Mouse (Mus musculus) embryonic stem cell, embryonic (primary cell): Measurements from ENCODE around the gene Gba2.

Experiments
- CTCF ChIA-PET, 4 experiments: fragments of 300-600 bp in 2 of 4; fragments of 350-600 bp in 2 of 4; sonication (Branson Sonifier 250); formaldehyde crosslinking; loops; one replicate each; lab custom pipeline; 2022; ENCODE audit warnings: inconsistent platforms in 2 of 4; lab: Charles Lee
- POLR2A ChIA-PET, 4 experiments: fragments of 300-600 bp in 2 of 4; fragments of 350-600 bp in 2 of 4; sonication (Branson Sonifier 250); formaldehyde crosslinking; loops; one replicate each; lab custom pipeline; 2022; ENCODE audit warnings: antibody characterized with exemption in 4 of 4, inconsistent platforms in 1 of 4; lab: Charles Lee

Gba2 gene

DNA sequence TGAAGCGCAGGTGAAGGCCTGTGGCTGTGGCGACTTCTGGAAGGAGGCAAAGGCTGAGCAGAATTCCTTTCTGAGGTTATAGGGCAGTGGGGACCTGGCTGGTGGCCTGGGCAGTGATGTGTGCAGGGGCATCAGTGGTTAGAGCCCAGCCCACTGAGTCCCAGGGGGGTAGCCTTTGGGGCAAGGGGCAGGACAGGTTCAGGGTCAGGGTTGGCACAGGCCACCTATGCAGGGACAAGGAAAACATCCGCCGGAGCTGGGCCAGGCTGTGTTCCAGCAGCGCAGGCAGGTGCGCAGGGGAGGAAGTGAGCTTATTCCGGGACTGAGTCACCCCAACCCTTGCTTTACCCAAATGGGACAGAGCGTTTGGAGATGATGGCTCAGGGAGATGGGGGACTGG is 7.7 kb upstream of the Gba2 start:
- POLR2A ChIA-PET: interaction anchor here (0.7 to 17.8 kb wide), 16 partner anchors 8 to 1311 kb away, joined by 3 to 293 read pairs (median 4); partner anchors contain the start of genes Gba2 (in 4 of the 4), Rgp1 (in 4 of the 4), Creb3 (in 3 of the 4) and Tln1 (in 3 of the 4)

DNA sequence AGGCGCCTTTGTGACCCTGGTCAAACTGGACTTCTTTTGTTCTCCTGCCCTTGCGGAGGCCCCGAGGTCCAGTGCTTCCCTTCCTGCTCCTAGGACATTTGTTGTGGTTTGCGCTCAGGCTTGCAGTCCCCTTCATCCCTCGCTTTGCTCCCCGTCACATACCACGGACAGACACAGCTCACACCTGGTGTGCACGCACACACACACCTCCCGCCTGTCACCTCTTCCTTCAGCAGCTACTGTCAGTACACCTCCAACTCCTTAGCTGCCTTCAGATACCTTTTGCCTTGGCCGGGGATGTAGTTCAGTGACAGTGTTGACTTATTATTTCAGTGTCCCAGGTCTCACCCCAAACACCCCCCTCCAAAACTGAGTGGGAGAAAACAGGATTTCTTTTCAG is 7.0 kb upstream of the Gba2 start:
- ChIA-PET POLR2A (interaction anchor here (0.6 to 17.8 kb wide), 9 partner anchors 8 to 429 kb away, joined by 3 to 293 read pairs (median 4); partner anchors contain the start of genes Creb3 (in 2 of the 4), Gba2 (in 2 of the 4), Rgp1 (in 2 of the 4) and Tln1 (in 2 of the 4)), CTCF (interaction anchor here in 3 of 4 experiments (0.5 to 1.8 kb wide), 4 partner anchors 12 to 175 kb away, joined by 3 to 6 read pairs (median 4); no protein-coding TSS in a partner anchor)

More for the DNA sequence above, 7.7 kb upstream of the Gba2 start:
- CTCF ChIA-PET: interaction anchor here in 3 of 4 experiments (0.5 to 1.8 kb wide), 6 partner anchors 12 to 85 kb away, joined by 3 to 7 read pairs (median 5); partner anchors contain the start of genes Creb3 (in 1 of the 3) and Tln1 (in 1 of the 3)

DNA sequence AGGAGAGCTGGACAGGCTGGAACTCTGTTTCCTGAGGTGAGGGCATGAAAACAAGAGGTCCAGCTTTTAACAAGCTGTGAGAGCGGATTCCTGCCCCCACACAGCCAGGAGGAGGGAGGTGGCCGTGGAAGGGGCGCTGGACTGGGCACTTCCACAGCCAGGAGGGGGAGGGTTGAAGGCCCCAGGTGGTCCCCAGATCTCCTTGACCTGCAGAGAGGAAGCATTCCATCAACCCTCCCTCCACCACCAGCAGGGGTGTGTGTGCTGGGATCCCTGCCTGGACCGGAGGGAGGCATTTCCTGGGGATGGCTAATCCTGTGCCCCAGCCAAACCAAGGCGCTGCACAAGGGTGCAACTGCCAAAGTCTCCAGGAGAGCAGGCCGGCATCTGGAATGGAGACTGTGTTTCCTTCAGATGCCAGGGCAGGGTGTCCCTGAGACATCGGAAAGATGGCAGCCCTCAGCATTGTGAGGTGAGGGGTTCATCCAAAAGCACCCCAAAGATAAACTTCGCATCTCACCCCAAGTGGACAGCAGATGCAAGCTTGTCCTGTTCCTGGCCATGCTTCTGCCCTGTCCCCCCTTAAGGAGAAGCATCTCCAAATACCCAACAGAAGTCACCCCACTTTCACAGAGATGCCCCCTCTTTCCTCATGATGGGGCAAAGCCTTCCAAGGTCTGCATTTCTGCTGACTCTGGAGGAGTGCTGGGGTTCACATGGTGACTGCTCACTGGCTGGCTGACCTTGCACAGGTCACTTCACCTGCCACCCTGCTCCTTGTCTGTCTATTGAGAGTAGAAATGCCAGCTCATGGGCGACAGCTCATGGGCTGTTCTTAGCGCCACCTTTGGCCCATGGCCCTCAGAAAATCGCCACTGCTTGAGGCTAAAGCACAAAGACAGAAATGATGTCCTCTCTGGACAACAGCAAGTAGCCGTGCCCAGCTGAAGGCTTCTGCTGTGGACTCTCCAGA is 6.1 kb upstream of the Gba2 start, which contains the start of gene Msmp:
Gene Msmp (minus strand): TSS at position 51 of the 973 bp plus-strand sequence.
- CTCF ChIA-PET: interaction anchor here in 1 of 4 experiments (0.5 to 0.6 kb wide), 2 partner anchors 64 to 176 kb away, joined by 3 to 4 read pairs; no protein-coding TSS in a partner anchor
- POLR2A ChIA-PET: interaction anchor here in 2 of 4 experiments (1.0 to 17.8 kb wide), 3 partner anchors 15 to 24 kb away, joined by 3 to 293 read pairs (median 5); partner anchors contain the start of genes Creb3 (in 2 of the 2) and Tln1 (in 2 of the 2)

DNA sequence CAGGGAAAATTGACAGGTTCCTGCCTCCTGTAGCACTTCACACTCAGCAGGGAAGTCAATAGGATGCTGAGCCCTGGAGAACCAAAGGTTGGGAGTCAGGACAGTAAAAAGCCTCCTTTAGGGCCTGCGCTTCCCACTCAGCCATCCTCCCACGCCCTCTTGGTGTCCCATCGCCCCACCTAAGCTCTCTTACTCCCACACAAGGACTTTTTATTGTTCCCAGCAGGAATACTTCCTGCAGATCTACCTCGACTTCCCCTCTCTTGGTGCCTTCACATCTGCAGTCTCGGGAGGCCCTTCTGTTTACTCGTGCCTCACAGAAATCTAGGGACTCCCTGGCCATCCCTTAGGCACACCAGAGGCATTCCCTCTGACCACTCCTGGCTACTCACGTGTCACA is 4.7 kb upstream of the Gba2 start:
- ChIA-PET CTCF (no interaction called here), POLR2A (interaction anchor here in 2 of 4 experiments (0.6 to 17.8 kb wide), 3 partner anchors 14 to 23 kb away, joined by 3 to 293 read pairs (median 5); partner anchors contain the start of genes Creb3 (in 1 of the 2) and Tln1 (in 1 of the 2))

DNA sequence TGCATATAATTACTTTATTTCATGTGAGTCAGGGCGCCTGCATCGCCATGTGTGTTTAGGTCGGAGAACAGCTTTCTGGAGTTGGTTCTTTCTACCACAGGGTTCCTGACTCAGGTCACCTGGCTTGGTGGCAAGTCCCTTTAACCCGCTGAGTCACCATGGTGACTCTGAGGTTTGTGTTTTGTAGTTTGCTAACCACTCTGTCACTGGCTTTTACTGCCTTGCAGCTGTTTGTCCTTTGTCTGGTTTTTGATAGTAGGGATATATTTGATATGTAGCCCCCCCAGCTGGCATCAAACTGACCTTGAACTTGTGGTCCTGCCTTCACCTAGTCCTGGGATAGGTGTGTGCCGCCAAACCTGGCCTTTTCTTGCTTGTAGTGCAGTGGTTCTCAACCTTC is 3.6 kb upstream of the Gba2 start:
- CTCF ChIA-PET: interaction anchor here in 1 of 4 experiments (0.5 kb wide), 1 partner anchor 151 kb away, joined by 3 read pairs; no protein-coding TSS in a partner anchor
- POLR2A ChIA-PET: interaction anchor here in 1 of 4 experiments (0.8 to 17.8 kb wide), 2 partner anchors 9 to 22 kb away, joined by 3 to 293 read pairs; partner anchors contain the start of genes Creb3 and Tln1

DNA sequence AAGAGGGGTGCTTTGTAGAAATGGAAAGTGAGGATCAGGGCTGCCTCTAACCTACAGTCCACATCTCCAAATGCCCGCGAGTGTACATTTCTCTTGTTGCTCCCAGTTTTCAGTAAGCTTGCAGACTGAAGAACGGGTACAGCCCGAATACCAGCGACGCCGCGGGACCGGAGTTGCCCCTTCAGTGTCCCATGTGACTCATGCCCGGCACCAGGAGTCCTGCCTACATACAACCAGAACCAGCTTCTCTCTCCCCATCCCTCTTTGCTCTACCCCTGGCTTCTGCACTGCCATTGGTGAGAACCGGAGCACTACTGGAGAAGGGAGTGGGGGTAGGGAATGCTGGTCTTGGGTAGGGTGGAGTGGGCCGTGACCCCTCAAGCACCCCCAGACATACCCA is 2.7 kb upstream of the Gba2 start:
- CTCF ChIA-PET: interaction anchor here in 1 of 4 experiments (0.6 kb wide), 1 partner anchor 613 kb away, joined by 3 read pairs; no protein-coding TSS in a partner anchor
- POLR2A ChIA-PET: interaction anchor here in 3 of 4 experiments (1.0 to 17.8 kb wide), 5 partner anchors 7 to 21 kb away, joined by 3 to 293 read pairs (median 41); partner anchors contain the start of genes Creb3 (in 3 of the 3) and Tln1 (in 3 of the 3)

DNA sequence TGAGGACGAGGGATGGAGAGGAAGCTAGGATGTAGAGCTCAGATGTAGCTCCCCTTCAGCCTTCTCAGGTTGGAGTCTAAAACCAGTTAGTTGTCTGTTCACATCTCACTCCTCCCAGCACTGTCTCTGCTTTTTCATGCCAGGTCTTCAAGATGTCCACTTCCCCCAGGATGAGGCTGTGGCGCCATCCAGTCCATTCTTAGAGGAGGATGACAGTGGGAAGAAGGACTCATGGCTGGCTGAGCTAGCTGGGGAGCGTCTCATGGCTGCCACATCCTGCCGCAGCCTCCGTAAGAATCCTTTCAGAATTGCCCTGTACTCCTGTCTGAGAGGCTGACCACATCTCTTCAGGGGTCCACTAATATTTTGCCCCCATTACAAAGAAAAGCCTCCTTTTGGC is 2.0 kb upstream of the Gba2 start:
- POLR2A ChIA-PET: interaction anchor here in 3 of 4 experiments (1.0 to 17.8 kb wide), 6 partner anchors 7 to 21 kb away, joined by 3 to 293 read pairs (median 23); partner anchors contain the start of genes Creb3 (in 3 of the 3) and Tln1 (in 3 of the 3)
- CTCF ChIA-PET: no interaction called here

DNA sequence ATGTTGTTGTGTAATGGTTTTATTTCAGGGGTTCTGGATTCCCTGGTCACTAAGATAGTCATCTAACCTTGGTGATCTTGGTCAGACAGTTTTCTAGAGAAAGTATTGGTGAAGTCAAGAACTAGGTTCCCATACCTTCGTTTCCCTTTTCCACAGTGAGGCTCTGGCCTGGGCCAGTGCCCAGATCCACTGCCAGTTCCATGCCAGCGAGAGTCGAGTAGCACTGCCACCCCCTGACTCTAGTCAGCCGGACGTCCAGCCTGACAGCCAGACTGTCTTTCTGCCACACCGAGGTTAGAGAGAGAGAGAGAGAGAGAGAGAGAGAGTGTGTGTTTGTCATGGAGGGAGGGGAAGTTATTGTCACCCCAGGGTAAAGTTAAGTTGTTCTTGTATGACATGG is 1.1 kb upstream of the Gba2 start:
- POLR2A ChIA-PET: interaction anchor here in 3 of 4 experiments (0.6 to 17.8 kb wide), 14 partner anchors 8 to 432 kb away, joined by 3 to 293 read pairs (median 4); partner anchors contain the start of genes Creb3 (in 2 of the 3), Tln1 (in 2 of the 3) and Tpm2 (in 1 of the 3)
- CTCF ChIA-PET: interaction anchor here in 3 of 4 experiments (0.7 to 2.7 kb wide), 6 partner anchors 14 to 281 kb away, joined by 3 to 13 read pairs (median 8); partner anchors contain the start of genes Creb3 (in 1 of the 3) and Tln1 (in 1 of the 3)

DNA sequence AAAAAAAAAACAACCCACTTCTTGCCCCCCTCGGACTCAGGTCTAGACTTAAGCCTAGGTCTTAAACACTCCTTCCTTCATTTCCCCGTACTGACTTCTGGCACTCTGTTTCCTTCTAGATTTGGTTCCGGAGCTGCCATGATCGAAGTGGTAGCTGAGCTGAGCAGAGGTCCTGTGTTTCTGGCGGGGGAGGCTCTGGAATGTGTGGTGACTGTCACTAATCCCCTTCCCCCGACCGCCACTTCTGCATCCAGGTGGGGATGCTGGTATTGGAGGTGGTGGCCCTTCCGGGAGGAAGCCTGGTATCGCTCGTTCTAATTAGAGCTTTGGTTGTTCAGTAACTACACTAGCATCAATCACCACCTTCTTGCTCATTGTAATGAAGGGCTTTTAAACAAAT is 583 bp upstream of the Gba2 start:
- POLR2A ChIA-PET: interaction anchor here (0.6 to 17.8 kb wide), 37 partner anchors 8 to 579 kb away, joined by 3 to 293 read pairs (median 4); partner anchors contain the start of genes Creb3 (in 4 of the 4), Tln1 (in 4 of the 4), Arhgef39 (in 1 of the 4) and Ccdc107 (in 1 of the 4)
- CTCF ChIA-PET: interaction anchor here (0.6 to 2.7 kb wide), 21 partner anchors 13 to 624 kb away, joined by 3 to 13 read pairs (median 5); partner anchors contain the start of genes Creb3 (in 2 of the 4), Tln1 (in 2 of the 4), Ccdc107 (in 1 of the 4) and Npr2 (in 1 of the 4)

DNA sequence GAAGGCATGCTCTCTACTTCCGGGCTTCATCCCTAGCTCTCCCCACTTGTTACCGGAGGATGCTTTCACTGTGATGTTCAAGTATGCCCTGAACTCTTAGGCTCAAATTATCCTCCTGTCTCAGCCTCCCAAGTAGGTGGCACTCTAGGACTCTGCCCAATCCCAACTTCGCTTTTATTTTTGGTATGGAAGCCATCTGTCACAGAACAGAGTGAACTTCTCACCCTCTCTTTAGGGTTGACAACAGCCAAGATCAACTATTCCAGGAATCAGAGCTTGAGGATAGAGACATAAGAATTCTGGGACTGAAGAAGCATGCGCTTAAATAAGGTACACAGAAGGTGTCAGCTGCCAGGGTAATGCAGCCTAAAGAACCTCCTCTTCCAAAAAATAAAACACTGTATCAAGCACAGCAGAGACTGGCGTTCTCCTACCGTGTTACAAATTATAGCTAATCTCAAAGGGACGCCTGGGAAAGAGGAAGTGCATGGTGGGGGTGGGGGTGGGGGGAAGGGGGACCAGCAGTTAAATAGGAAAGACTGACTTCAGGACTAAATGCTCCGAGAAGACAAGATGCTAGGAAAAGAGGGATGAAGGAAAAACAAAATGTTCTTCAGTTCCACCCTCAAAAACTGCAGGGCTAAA is 1.3 kb downstream of the Gba2 start:
- POLR2A ChIA-PET: interaction anchor here in 3 of 4 experiments (0.6 to 17.8 kb wide), 13 partner anchors 8 to 604 kb away, joined by 3 to 293 read pairs (median 13); partner anchors contain the start of genes Creb3 (in 3 of the 3), Tln1 (in 3 of the 3) and Glipr2 (in 1 of the 3)
- CTCF ChIA-PET: interaction anchor here in 3 of 4 experiments (0.6 to 2.7 kb wide), 4 partner anchors 15 to 480 kb away, joined by 3 to 11 read pairs (median 5); partner anchors contain the start of genes Creb3 (in 1 of the 3) and Tln1 (in 1 of the 3)

DNA sequence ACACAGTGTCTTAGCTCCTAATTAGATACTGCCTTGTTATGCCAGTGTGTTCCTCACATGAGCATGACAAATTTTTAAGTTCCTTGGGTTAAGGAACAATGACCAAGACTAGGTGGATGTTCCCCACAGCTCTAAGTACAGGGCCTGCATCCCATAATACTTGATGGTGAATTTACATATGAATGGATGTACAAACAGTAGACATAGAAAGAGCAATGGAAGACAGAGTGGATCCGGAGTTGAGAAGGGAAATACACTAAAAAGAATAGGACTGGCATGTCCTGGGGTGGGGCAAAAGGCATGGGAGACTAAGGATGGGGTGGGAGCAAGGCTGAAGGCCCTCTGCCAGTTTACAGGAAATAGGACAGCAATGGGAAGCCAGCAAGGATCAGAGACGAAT is 3.3 kb downstream of the Gba2 start:
- POLR2A ChIA-PET: interaction anchor here (0.9 to 17.8 kb wide), 9 partner anchors 10 to 77 kb away, joined by 3 to 293 read pairs (median 5); partner anchors contain the start of genes Creb3 (in 2 of the 4) and Tln1 (in 2 of the 4)

DNA sequence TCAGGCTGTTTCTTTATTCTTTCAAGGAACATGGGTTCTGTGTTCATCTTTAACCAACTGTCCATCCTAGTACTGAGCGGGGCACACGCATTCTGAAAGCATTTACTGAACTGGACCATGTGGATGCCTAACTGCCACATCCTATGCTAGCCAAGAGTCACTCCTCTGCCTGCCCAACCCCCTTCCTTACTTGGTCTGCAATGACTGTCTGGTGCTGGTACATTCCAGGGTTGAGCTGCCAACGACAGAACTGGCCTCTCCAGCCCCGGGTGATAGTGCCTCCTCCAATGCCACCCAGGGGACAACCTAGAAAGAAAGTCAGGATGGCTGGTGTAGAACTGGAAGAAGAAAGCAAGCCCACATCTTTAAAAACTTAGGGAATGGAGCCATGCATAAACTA is 5.1 kb downstream of the Gba2 start:
- POLR2A ChIA-PET: interaction anchor here in 2 of 4 experiments (1.4 to 17.8 kb wide), 3 partner anchors 13 to 49 kb away, joined by 5 to 293 read pairs (median 182); partner anchors contain the start of genes Creb3 (in 2 of the 2), Tln1 (in 2 of the 2) and Tpm2 (in 1 of the 2)
- CTCF ChIA-PET: interaction anchor here in 2 of 4 experiments (1.0 to 1.3 kb wide), 2 partner anchors 11 to 13 kb away, joined by 3 to 4 read pairs; partner anchors contain the start of genes Creb3 (in 1 of the 2) and Tln1 (in 1 of the 2)

More for the DNA sequence above, 3.3 kb downstream of the Gba2 start:
- CTCF ChIA-PET: interaction anchor here in 1 of 4 experiments (0.6 kb wide), 1 partner anchor 144 kb away, joined by 3 read pairs; no protein-coding TSS in a partner anchor

DNA sequence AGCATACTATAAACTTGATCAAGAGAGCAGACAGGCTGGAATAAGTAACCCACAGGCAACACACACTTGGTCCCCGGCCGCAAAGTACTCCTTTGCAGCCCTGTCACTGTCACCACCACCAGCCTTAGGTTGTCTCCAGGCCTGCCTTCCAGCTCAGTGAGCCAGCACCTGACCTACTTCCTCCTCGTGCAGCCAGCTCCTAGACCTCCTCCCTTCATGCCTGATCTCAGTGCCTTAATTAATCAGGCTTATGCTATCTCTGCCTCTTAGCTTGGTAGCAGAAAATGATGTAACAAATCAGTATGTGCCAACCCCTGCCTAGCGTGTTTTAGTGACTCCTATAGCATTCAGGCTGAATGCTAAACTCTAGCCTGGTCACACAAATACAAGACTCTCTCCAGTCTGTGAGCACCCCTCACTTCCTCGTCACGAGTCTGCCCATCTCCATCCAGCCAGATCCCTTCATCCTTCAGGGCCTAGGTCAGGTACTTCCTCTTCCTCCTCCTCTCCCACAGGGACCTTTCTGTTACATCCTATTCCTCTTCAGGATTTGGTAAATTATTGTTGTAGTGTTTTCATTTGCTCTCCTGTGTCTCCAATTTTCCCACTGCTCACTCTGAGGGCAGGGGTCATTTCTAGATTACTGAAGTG is 7.2 kb downstream of the Gba2 start:
- ChIA-PET CTCF (interaction anchor here in 1 of 4 experiments (0.9 to 1.0 kb wide), 2 partner anchors 9 to 494 kb away, joined by 3 read pairs; partner anchors contain the start of genes Creb3 and Tln1), POLR2A (interaction anchor here in 2 of 4 experiments (0.7 to 5.1 kb wide), 6 partner anchors 9 to 596 kb away, joined by 3 to 33 read pairs (median 8); partner anchors contain the start of genes Creb3 (in 2 of the 2) and Tln1 (in 2 of the 2))

DNA sequence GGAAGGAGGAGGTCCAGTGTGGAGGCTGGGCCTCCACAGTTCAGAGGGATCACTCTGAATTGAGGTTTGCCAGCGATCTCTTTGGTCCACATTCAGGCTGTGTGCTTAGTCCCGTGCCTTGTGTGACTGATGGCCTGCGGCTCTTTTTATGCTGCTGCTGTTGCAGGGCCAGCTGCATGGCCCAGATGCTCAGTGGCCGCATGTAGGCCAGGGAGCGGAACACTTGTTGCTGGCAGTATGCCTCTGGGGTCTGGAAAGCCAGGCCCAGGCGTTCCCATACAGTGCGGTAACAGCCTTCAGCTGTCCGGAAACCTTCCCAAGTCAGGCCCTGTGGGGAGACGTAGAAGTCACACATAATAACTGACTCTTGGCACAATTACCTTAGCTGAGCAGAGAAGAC is 11.5 kb downstream of the Gba2 start:
- POLR2A ChIA-PET: interaction anchor here in 2 of 4 experiments (1.2 to 14.2 kb wide), 3 partner anchors 9 to 14 kb away, joined by 3 to 293 read pairs (median 33); partner anchors contain the start of genes Rgp1 (in 2 of the 2), Gba2 (in 1 of the 2) and Msmp (in 1 of the 2)
- CTCF ChIA-PET: no interaction called here

DNA sequence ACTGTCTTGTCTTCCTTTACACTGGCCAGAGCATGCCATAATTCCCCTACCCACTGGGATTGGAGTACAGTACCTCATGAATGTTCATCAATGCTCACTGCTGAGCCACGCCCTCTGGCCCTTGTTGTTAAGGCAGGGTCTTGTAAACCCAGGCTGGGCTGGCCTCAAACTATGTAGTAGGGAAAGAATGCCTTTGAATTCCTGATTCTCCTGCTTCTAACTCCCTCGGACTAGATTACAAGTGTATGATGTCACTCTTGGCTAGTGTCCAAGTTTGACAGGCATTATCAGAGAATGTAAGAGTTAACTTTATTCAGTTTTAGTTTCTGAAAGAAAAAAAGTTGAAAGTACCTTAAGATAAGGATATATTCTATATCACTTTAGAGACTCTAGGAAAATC is 14.4 kb downstream of the Gba2 start:
- POLR2A ChIA-PET: interaction anchor here (0.5 to 14.2 kb wide), 10 partner anchors 7 to 69 kb away, joined by 4 to 293 read pairs (median 11); partner anchors contain the start of genes Gba2 (in 3 of the 4), Rgp1 (in 3 of the 4), Msmp (in 1 of the 4) and Tpm2 (in 1 of the 4)
- CTCF ChIA-PET: interaction anchor here in 1 of 4 experiments (2.0 kb wide), 1 partner anchor 15 kb away, joined by 6 read pairs; the partner anchor contains the start of genes Gba2 and Rgp1
